Mouse (Mus musculus): ENCODE results near the gene Gsto1.

GRCm38 (mm10) chr19:47857957-47858942, 3.5 kb downstream of the Gsto1 start:
- no peak for TF ChIP-seq CTCF (IDR thresholded peaks at IDR 0.05; ENCODE audit: low read depth, low read length)
- TF ChIP-seq POLR2A (IDR thresholded peaks at IDR 0.05; ENCODE audit: extremely low read depth, insufficient read depth, low read length), result no peak

All from liver, adult 2 months (tissue).